Mouse (Mus musculus): ENCODE measurements at regions not wholly inside any gene's neighbourhood (a gene's known extent, or its start where the extent isn't known, plus 50 kb on each side); places are given as distances from the start of the nearest gene placed in this dataset.

GRCm38 (mm10) chr12:17493810-17494209 lies 50.8 kb upstream of the Odc1 start:
- H3K36me3 ChIP-seq (ENCODE audit: control insufficient read depth, insufficient read depth, low read length), result no peaks in the 10 kb centered on the region
- H3K4me3 ChIP-seq (ENCODE audit: low read depth, low read length), result no peak overlapping the region
- no peaks in the 10 kb centered on the region for H3K4me1 ChIP-seq (ENCODE audit: control insufficient read depth, insufficient read depth, low read length)
- 67% methylated on average over 3 of the region's 3 CpGs for WGBS
- no peak overlapping the region for H3K9ac ChIP-seq (ENCODE audit: low read length)
- DNase-seq (ENCODE audit: low spot score) (no peak), ATAC-seq (ENCODE audit: insufficient read depth, low FRiP score, low TSS enrichment) (no peak)
- H3K4me2 ChIP-seq (ENCODE audit: low read depth), result no peak overlapping the region
- no peaks in the 10 kb centered on the region for H3K9me3 ChIP-seq (ENCODE audit: control insufficient read depth, low read length)
- no peaks in the 10 kb centered on the region for H3K27me3 ChIP-seq (ENCODE audit: control insufficient read depth, insufficient read depth, low read length)
- no peak overlapping the region for H3K27ac ChIP-seq (ENCODE audit: low read depth, low read length)

Measured in neural tube, embryonic 11.5 days (tissue).